Mouse (Mus musculus): ENCODE measurements around the gene Lrp2. TPM values are rescaled to one million over a fixed set of nuclear protein-coding genes. Genes with fewer than 3 reads are reported as not detected.

The Lrp2 gene
- polyA plus RNA-seq, 1 experiment from 2014 or later, result 0.58 TPM

DNA sequence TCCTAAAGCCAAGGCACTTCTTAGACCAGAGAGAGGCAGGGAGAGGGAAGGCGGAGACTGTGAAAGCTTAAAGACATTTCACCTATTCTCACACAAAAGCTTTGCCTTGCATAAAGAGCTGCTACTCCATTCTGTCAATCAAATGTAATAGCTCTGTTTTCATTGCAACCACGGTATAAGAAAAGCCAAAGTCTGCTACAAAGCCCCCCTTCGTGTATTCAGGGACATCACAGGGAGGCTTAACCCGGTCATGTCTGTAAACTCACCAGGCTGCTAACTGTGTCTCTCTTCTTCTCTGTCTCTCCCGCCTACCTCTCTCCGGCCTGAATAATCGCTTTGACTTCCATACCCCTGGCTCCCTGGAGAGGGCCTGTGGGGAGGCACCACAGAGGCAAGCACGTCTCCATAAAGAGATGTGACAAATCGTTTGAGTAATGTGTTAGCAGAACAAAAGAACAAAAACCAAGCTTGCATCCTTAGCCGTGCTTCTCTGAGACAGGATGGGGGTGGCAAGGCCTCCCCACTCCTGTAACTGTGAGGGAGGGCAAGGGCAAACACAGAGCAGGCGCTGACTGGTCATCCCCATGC is 167.5 kb downstream of the Lrp2 start:
- H3K4me1 ChIP-seq (ENCODE audit: control insufficient read depth, insufficient read depth, low read length), result peaks cover 9% of the 10 kb centered on the region
- no peaks in the 10 kb centered on the region for H3K36me3 ChIP-seq (ENCODE audit: control insufficient read depth, insufficient read depth, low read length)
- peaks cover 11% of the 10 kb centered on the region; the same call in 1 of the 2 replicates for H3K27me3 ChIP-seq (ENCODE audit: control insufficient read depth, insufficient read depth, low read depth, low read length)
- WGBS, result 4% methylated on average over 11 of the region's 11 CpGs
- peak; percentile 92 for ATAC-seq
- 0 out of 2 replicates have a peak overlapping the region, but pooled peaks have one; percentile 0 for H3K9ac ChIP-seq (ENCODE audit: low read depth, low read length)
- H3K4me2 ChIP-seq (ENCODE audit: low read length), result peak overlapping the region; percentile 19
- H3K4me3 ChIP-seq (ENCODE audit: low read depth, low read length), result no peak overlapping the region
- H3K27ac ChIP-seq (ENCODE audit: low read length), result peak overlapping the region; percentile 5; the same call in 1 of the 2 replicates
- no peaks in the 10 kb centered on the region for H3K9me3 ChIP-seq (replicated peaks; ENCODE audit: control insufficient read depth, low read length, poor library complexity, severe bottlenecking)

GRCm38 (mm10) chr2:69415070-69415469 is 170.8 kb downstream of the Lrp2 start:
- ATAC-seq, result no peak
- Histone ChIP-seq H3K9ac (ENCODE audit: low read depth, low read length) (no peak overlapping the region), H3K36me3 (ENCODE audit: control insufficient read depth, insufficient read depth, low read length) (no peaks in the 10 kb centered on the region), H3K4me2 (ENCODE audit: low read length) (no peak overlapping the region), H3K27me3 (ENCODE audit: control insufficient read depth, insufficient read depth, low read depth, low read length) (no peaks in the 10 kb centered on the region), H3K4me3 (ENCODE audit: low read depth, low read length) (no peak overlapping the region), H3K4me1 (ENCODE audit: control insufficient read depth, insufficient read depth, low read length) (peaks cover 9% of the 10 kb centered on the region), H3K9me3 (replicated peaks; ENCODE audit: control insufficient read depth, low read length, poor library complexity, severe bottlenecking) (no peaks in the 10 kb centered on the region), H3K27ac (ENCODE audit: low read length) (no peak overlapping the region)
- WGBS, result 91% methylated on average over 6 of the region's 6 CpGs

DNA sequence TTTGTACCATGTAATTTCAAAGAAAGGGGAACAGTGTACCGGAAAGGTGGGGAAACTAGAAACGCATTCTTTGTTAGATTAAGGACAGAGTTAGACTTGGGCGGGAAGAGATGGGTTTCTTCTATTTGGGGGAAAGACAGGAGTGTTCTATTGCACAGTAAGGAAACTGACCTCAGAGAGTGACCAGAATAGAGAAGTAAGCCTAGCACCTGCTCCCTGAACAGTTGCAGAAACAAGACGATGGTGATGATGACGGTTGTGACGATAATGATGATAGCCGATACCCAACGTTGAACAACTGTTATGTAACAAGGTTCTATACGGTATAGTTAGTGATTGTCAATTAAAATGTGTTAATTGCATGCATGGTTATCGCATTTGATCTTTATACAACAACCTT is 171.3 kb downstream of the Lrp2 start:
- H3K9me3 ChIP-seq (replicated peaks; ENCODE audit: control insufficient read depth, low read length, poor library complexity, severe bottlenecking), result no peaks in the 10 kb centered on the region
- H3K4me2 ChIP-seq (ENCODE audit: low read length), result no peak overlapping the region
- no peak overlapping the region for H3K4me3 ChIP-seq (ENCODE audit: low read depth, low read length)
- H3K9ac ChIP-seq (ENCODE audit: low read depth, low read length), result no peak overlapping the region
- ATAC-seq, result no peak
- WGBS, result 95% methylated on average over 10 of the region's 10 CpGs
- H3K36me3 ChIP-seq (ENCODE audit: control insufficient read depth, insufficient read depth, low read length), result no peaks in the 10 kb centered on the region
- no peaks in the 10 kb centered on the region for H3K27me3 ChIP-seq (ENCODE audit: control insufficient read depth, insufficient read depth, low read depth, low read length)
- peaks cover 9% of the 10 kb centered on the region for H3K4me1 ChIP-seq (ENCODE audit: control insufficient read depth, insufficient read depth, low read length)
- no peak overlapping the region for H3K27ac ChIP-seq (ENCODE audit: low read length)

GRCm38 (mm10) chr2:69405692-69406091 is 180.2 kb downstream of the Lrp2 start:
- no peak for ATAC-seq
- Histone ChIP-seq H3K4me2 (ENCODE audit: low read length) (no peak overlapping the region), H3K36me3 (ENCODE audit: control insufficient read depth, insufficient read depth, low read length) (no peaks in the 10 kb centered on the region), H3K27me3 (ENCODE audit: control insufficient read depth, insufficient read depth, low read depth, low read length) (no peaks in the 10 kb centered on the region), H3K9me3 (replicated peaks; ENCODE audit: control insufficient read depth, low read length, poor library complexity, severe bottlenecking) (no peaks in the 10 kb centered on the region), H3K4me1 (ENCODE audit: control insufficient read depth, insufficient read depth, low read length) (no peaks in the 10 kb centered on the region), H3K4me3 (ENCODE audit: low read depth, low read length) (no peak overlapping the region), H3K9ac (ENCODE audit: low read depth, low read length) (no peak overlapping the region), H3K27ac (ENCODE audit: low read length) (no peak overlapping the region)
- WGBS, result 96% methylated on average over 5 of the region's 5 CpGs

DNA sequence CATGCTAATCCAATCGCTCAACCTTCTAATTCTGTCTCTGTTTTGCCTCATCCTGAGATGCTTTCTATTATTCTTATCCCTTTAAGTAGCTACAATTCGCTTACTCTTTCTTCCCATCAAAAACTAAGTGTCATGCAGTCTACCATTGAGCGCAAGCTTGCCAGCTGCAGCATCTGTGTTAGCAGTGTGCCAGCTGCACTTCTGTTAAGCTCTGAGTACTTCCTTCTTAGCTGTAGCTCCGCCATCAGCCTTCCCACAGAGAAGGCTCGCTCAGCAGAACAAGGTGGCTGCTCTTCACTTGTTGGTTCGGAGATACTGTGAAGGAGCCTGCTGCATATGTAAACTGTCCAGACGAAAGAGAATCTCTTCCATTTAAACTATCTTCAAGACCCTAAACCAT is 183.6 kb downstream of the Lrp2 start:
- no peak overlapping the region for H3K9ac ChIP-seq (ENCODE audit: low read depth, low read length)
- H3K4me2 ChIP-seq (ENCODE audit: low read length), result no peak overlapping the region
- no peaks in the 10 kb centered on the region for H3K27me3 ChIP-seq (ENCODE audit: control insufficient read depth, insufficient read depth, low read depth, low read length)
- no peak overlapping the region for H3K27ac ChIP-seq (ENCODE audit: low read length)
- no peaks in the 10 kb centered on the region for H3K9me3 ChIP-seq (replicated peaks; ENCODE audit: control insufficient read depth, low read length, poor library complexity, severe bottlenecking)
- H3K4me3 ChIP-seq (ENCODE audit: low read depth, low read length), result no peak overlapping the region
- no peaks in the 10 kb centered on the region for H3K4me1 ChIP-seq (ENCODE audit: control insufficient read depth, insufficient read depth, low read length)
- ATAC-seq, result no peak
- 86% methylated on average over 7 of the region's 7 CpGs for WGBS
- H3K36me3 ChIP-seq (ENCODE audit: control insufficient read depth, insufficient read depth, low read length), result no peaks in the 10 kb centered on the region

DNA sequence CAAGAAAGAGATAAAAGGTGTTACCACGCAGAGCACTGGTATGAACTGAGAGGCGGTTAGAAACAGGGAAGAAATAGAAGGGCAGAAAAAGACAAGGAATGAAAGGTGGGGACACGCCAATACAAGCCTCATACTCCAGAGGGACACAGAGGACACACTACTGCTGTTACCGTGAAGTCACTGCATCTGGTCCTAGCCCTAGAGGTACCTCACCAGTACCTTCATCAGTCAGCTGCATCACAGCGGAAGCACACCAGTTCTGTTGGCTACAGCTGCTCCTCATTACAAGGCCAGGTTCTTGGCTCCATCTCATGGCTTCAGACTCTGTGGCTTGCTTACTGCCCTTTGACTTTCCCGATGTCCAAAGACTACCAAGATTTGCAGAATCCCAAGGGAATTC is 184.0 kb downstream of the Lrp2 start:
- no peak overlapping the region for H3K9ac ChIP-seq (ENCODE audit: low read depth, low read length)
- no peak overlapping the region for H3K4me2 ChIP-seq (ENCODE audit: low read length)
- H3K27me3 ChIP-seq (ENCODE audit: control insufficient read depth, insufficient read depth, low read depth, low read length), result no peaks in the 10 kb centered on the region
- ATAC-seq, result no peak
- H3K27ac ChIP-seq (ENCODE audit: low read length), result no peak overlapping the region
- WGBS, result 89% methylated on average over 6 of the region's 6 CpGs
- no peaks in the 10 kb centered on the region for H3K9me3 ChIP-seq (replicated peaks; ENCODE audit: control insufficient read depth, low read length, poor library complexity, severe bottlenecking)
- no peak overlapping the region for H3K4me3 ChIP-seq (ENCODE audit: low read depth, low read length)
- no peaks in the 10 kb centered on the region for H3K36me3 ChIP-seq (ENCODE audit: control insufficient read depth, insufficient read depth, low read length)
- no peaks in the 10 kb centered on the region for H3K4me1 ChIP-seq (ENCODE audit: control insufficient read depth, insufficient read depth, low read length)

GRCm38 (mm10) chr2:69400866-69401604 is 184.8 kb downstream of the Lrp2 start:
- Histone ChIP-seq H3K4me1 (ENCODE audit: control insufficient read depth, insufficient read depth, low read length) (no peaks in the 10 kb centered on the region), H3K4me3 (ENCODE audit: low read depth, low read length) (no peak overlapping the region), H3K36me3 (ENCODE audit: control insufficient read depth, insufficient read depth, low read length) (no peaks in the 10 kb centered on the region), H3K27ac (ENCODE audit: low read length) (no peak overlapping the region), H3K9ac (ENCODE audit: low read depth, low read length) (no peak overlapping the region), H3K9me3 (replicated peaks; ENCODE audit: control insufficient read depth, low read length, poor library complexity, severe bottlenecking) (no peaks in the 10 kb centered on the region), H3K4me2 (ENCODE audit: low read length) (no peak overlapping the region), H3K27me3 (ENCODE audit: control insufficient read depth, insufficient read depth, low read depth, low read length) (no peaks in the 10 kb centered on the region)
- WGBS, result 82% methylated on average over 7 of the region's 7 CpGs
- ATAC-seq, result no peak

DNA sequence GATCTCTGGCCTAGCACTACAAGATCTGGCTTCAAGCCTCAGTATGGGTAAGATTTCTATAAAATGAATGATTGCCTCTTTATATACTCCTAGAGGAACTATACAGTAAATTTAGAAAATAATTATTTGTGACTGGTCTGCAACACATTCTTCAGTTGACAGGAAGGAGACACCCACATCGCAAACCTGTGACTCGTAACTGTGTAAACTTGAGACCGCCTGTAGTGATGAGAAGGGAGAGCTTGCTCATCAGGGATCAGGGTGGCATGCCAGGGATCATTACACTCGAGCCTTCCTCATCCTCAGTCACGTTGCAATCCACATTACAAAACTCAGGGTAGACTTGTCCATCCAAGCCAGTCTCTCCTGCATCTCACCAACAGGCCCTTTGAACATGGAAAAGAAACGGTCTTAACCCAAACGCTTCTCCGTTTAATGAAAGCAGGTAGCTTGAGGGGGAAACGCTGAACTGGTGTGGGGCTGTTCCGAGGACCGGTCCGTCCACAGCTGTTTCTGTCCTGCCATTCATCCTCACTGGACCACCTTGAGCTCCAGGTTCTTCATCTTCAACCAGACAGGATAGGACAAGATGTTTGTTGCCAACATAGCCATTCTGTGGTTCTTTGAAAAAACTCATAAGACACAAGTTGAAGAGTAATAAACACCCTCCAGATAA is 189.0 kb downstream of the Lrp2 start:
- no peak for ATAC-seq
- WGBS, result 91% methylated on average over 12 of the region's 12 CpGs
- H3K9me3 ChIP-seq (replicated peaks; ENCODE audit: control insufficient read depth, low read length, poor library complexity, severe bottlenecking), result no peaks in the 10 kb centered on the region
- H3K36me3 ChIP-seq (ENCODE audit: control insufficient read depth, insufficient read depth, low read length), result no peaks in the 10 kb centered on the region
- H3K4me3 ChIP-seq (ENCODE audit: low read depth, low read length), result no peak overlapping the region
- no peak overlapping the region for H3K27ac ChIP-seq (ENCODE audit: low read length)
- no peak overlapping the region for H3K4me2 ChIP-seq (ENCODE audit: low read length)
- no peaks in the 10 kb centered on the region for H3K27me3 ChIP-seq (ENCODE audit: control insufficient read depth, insufficient read depth, low read depth, low read length)
- H3K4me1 ChIP-seq (ENCODE audit: control insufficient read depth, insufficient read depth, low read length), result no peaks in the 10 kb centered on the region
- no peak overlapping the region for H3K9ac ChIP-seq (ENCODE audit: low read depth, low read length)
